Mouse (Mus musculus): Measurements from ENCODE around the gene Nudt2. TPM values are rescaled to one million over a fixed set of nuclear protein-coding genes. Genes with fewer than 3 reads are reported as not detected.
A peak's percentile ranks its signal among the peaks of the same experiment; 100 is the strongest.

The Nudt2 gene
- polyA plus RNA-seq, 1 experiment from 2014 or later = 62.2 TPM

DNA sequence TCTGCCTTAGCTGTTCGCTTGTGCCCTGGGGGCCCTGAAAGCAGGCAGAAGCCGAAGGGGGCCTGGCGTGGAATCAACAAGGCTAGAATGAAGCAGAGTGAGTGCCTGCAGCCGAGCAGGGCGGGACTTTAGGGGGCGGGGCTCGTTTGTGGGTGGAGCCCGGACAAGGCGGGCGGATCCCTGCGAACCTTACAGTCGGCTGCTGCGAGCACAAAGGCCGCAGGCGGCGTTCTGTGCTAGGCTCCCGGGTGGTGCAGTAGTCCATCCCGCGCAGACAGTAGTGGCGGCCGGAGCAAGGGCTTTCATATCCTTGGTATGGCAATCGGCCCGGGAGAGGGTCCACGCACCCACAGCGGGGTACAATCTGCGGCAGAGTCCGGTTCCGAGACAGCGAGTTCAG lies 42.0 kb downstream of the Nudt2 start:
- peak; percentile 87 for ATAC-seq
- H3K27ac ChIP-seq = peak overlapping the region; percentile 38; the same call in 1 of the 2 replicates
- 0% methylated on average over 26 of the region's 29 CpGs for whole genome bisulfite sequencing
- peak overlapping the region; percentile 84 for H3K4me2 ChIP-seq
- no peaks in the 10 kb centered on the region for H3K9me3 ChIP-seq (replicated peaks)
- no peaks in the 10 kb centered on the region for H3K36me3 ChIP-seq (ENCODE audit: poor library complexity, severe bottlenecking)
- H3K9ac ChIP-seq = peak overlapping the region; percentile 81
- peaks cover 6% of the 10 kb centered on the region for H3K27me3 ChIP-seq
- H3K4me3 ChIP-seq = peak overlapping the region; percentile 52
- peaks cover 26% of the 10 kb centered on the region for H3K4me1 ChIP-seq

DNA sequence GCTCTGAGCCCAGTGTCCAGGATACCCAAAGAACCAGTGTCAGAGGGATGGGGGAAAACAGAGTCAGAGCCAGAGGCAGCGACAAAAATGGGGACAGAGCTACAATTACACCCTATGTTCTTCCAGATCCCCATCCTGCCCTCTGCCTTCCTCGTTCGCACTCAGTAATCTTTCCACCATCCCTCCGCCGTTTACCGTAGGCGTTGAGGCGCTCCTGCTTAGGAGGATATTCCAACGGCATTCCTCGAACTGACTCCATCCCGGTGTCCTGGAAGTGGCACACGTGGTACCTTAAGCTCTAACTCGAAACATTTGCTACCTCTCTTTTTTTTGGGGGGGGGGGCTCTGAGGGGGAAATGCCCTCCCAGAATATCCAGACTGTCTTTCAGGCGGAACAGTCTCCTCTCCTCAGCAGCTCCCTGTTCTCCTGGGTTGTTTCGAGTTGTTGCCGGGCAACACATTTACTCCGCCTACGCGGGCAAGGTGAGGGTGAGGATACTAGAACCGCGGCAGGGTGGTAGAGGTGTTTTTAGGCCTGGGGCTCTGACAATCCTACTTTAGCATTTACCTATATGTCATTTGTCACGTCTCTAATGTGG lies 42.5 kb downstream of the Nudt2 start:
- 2% methylated on average over 22 of the region's 22 CpGs for WGBS
- Histone ChIP-seq H3K36me3 (ENCODE audit: poor library complexity, severe bottlenecking) (no peaks in the 10 kb centered on the region), H3K9ac (peak overlapping the region; percentile 81), H3K4me2 (peak overlapping the region; percentile 84), H3K9me3 (replicated peaks) (no peaks in the 10 kb centered on the region), H3K27ac (peak overlapping the region; percentile 38; the same call in 1 of the 2 replicates), H3K4me1 (peaks cover 21% of the 10 kb centered on the region), H3K27me3 (peaks cover under 1% of the 10 kb centered on the region), H3K4me3 (peak overlapping the region; percentile 52)
- peak; percentile 11 for ATAC-seq

DNA sequence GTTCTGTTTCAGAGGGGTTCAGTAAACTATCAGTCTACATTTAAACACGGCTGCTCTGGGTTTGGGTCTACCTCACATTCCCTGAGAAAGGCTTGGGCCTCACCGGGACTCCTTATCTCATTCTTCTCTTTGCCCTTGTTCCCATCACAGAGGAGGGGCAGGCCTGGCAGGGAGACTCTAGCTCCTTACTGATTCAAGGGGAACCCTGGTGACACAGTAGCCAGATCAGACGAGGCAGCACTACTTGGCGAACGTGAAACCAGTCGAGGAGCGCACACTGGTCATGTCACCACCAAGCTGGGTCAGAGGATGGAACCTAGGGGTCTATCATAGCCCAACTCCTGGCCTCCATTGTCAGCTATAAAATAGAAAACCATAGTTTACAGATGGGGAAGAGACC lies 43.0 kb downstream of the Nudt2 start:
- Histone ChIP-seq H3K27me3 (no peaks in the 10 kb centered on the region; the same call in 1 of the 2 replicates), H3K4me2 (peak overlapping the region; percentile 84; the same call in 1 of the 2 replicates), H3K9me3 (replicated peaks) (no peaks in the 10 kb centered on the region), H3K36me3 (ENCODE audit: poor library complexity, severe bottlenecking) (no peaks in the 10 kb centered on the region), H3K27ac (no peak overlapping the region), H3K4me1 (peaks cover 16% of the 10 kb centered on the region), H3K4me3 (peak overlapping the region; percentile 52; the same call in 1 of the 2 replicates), H3K9ac (no peak overlapping the region)
- ATAC-seq = no peak
- 42% methylated on average over 7 of the region's 7 CpGs for WGBS

DNA sequence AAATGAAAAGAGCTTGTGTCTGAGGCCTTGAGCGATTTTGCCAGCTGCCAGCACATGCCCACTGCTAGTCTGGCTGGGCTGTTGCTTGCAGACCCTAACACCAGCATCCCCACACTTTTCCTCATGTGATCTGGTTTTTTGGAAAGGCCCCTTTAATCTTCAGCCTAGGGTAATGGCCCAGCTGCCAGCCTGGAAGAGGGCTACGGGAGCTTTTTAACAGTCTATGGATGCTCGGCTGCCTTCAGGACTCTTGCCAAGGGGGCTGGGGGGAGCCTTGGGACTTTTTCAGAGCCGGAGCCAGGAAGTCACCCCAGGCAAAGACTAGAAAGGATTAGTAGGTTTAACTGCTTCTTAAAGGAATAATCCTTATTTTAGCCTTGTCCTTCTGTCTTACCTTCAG lies 48.4 kb downstream of the Nudt2 start:
- peaks cover 7% of the 10 kb centered on the region for H3K4me1 ChIP-seq
- 0 out of 2 replicates have a peak overlapping the region, but pooled peaks have one; percentile 12 for H3K9ac ChIP-seq
- 16% methylated on average over 4 of the region's 4 CpGs for WGBS
- H3K36me3 ChIP-seq (ENCODE audit: poor library complexity, severe bottlenecking) = peaks cover 3% of the 10 kb centered on the region; the same call in 1 of the 2 replicates
- H3K27me3 ChIP-seq = no peaks in the 10 kb centered on the region; the same call in 1 of the 2 replicates
- 0 out of 2 replicates have a peak, but pooled peaks have one; percentile 19 for ATAC-seq
- H3K9me3 ChIP-seq (replicated peaks) = no peaks in the 10 kb centered on the region
- no peak overlapping the region for H3K4me3 ChIP-seq
- no peak overlapping the region for H3K4me2 ChIP-seq
- H3K27ac ChIP-seq = no peak overlapping the region

DNA sequence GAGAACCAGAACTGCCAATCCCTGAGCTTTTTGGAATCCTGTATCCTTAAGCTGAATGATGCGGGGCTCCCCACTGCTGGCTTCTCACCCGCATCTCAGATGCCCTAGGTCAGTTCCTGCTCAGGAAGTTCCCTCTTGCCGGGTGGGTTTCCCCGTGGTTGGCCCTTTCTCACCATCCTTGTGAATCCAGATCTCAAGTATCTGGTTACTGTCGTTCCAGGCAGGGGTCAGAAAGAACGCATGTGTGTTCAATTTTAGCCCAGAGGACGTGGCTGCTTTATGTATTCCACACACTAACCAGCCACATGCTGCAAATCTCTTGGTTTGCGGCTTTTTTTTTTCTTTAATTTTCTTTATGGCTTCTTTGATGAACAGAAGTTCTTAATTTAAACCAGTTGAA lies 48.8 kb downstream of the Nudt2 start:
- H3K9ac ChIP-seq = no peak overlapping the region
- H3K4me1 ChIP-seq = peaks cover 7% of the 10 kb centered on the region
- peaks cover 7% of the 10 kb centered on the region; the same call in 1 of the 2 replicates for H3K36me3 ChIP-seq (ENCODE audit: poor library complexity, severe bottlenecking)
- no peak overlapping the region for H3K4me3 ChIP-seq
- no peak for ATAC-seq
- no peaks in the 10 kb centered on the region; the same call in 1 of the 2 replicates for H3K27me3 ChIP-seq
- H3K4me2 ChIP-seq = no peak overlapping the region
- H3K9me3 ChIP-seq (replicated peaks) = no peaks in the 10 kb centered on the region
- H3K27ac ChIP-seq = no peak overlapping the region
- WGBS = 26% methylated on average over 8 of the region's 8 CpGs

DNA sequence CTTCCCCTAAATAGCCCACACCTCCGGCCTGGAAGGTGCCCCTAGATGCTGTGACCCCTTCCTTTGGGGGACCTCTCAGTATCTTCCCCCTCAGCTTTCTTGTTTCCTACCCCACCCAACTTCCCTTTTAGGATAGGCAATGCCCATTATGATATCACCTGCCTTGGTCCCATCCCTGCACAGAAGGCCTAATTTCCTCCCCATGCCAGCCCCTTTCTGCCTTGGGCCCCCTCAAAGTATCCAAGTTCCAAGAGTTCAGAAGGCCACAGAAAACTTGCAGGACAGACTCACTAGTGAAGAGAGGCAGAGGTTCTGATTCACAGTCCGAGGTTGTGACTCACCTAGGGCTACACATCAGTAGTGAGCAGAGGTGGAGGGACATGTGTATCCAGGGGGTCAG lies 52.3 kb downstream of the Nudt2 start, which contains the start of gene 1110017D15Rik:
Gene 1110017D15Rik, minus strand, starts transcription at position 101 of the 400 bp plus-strand sequence.
- Histone ChIP-seq H3K9me3 (replicated peaks) (no peaks in the 10 kb centered on the region), H3K4me3 (no peak within 1 kb of the TSS), H3K4me2 (no peak within 1 kb of the TSS), H3K27me3 (no peaks in the 10 kb centered on the region), H3K9ac (no peak within 1 kb of the TSS), H3K36me3 (ENCODE audit: poor library complexity, severe bottlenecking) (peaks cover 28% of the 10 kb centered on the region), H3K4me1 (peaks cover 20% of the 10 kb centered on the region), H3K27ac (no peak within 1 kb of the TSS)
- WGBS = 84% methylated on average over 2 of the region's 2 CpGs
- ATAC-seq = no peak

DNA sequence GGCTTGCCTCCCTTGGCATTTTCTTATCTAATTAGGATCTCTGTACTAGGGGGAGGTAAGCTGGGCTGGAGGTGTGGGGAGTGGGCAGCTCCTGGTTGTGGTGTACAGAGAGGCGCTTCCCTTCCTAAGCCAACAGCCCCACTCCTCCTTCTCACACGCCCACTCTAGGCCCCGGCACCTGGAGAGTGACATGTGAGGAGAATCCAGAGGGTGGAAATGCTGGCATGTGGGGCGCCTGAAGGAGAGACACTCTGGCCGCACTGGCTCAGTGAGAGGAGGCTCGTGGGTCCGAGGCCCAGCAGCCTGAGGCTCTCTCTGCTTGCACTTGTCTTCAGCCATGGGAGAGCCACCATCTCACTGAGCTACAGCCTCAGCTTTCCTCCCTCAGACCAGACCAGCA lies 53.4 kb downstream of the Nudt2 start:
- ATAC-seq = no peak
- no peak overlapping the region for H3K9ac ChIP-seq
- H3K4me1 ChIP-seq = peaks cover 22% of the 10 kb centered on the region
- peaks cover 28% of the 10 kb centered on the region for H3K36me3 ChIP-seq (ENCODE audit: poor library complexity, severe bottlenecking)
- H3K27ac ChIP-seq = no peak overlapping the region
- H3K4me3 ChIP-seq = no peak overlapping the region
- H3K4me2 ChIP-seq = no peak overlapping the region
- H3K9me3 ChIP-seq (replicated peaks) = no peaks in the 10 kb centered on the region
- no peaks in the 10 kb centered on the region for H3K27me3 ChIP-seq
- 80% methylated on average over 7 of the region's 7 CpGs for WGBS

DNA sequence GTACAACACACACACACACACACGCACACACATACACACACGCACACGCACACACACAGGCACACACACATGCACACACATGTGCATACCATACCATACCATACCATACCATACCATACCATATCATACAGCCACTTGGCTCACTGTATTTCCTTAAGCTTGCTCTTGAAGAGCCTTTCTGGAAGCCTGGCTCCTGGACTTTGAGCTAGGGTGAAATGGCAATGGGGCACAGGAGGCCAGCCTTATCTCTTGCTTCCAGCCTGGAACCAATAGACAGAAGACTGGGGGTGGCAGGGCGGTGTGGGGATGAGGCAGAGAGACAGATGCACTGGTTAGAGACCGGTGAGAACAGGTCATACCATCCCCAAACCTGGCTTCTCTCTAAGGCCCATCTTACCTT lies 54.2 kb downstream of the Nudt2 start:
- WGBS = 95% methylated on average over 5 of the region's 5 CpGs
- peaks cover 18% of the 10 kb centered on the region for H3K4me1 ChIP-seq
- no peak overlapping the region for H3K9ac ChIP-seq
- H3K4me3 ChIP-seq = no peak overlapping the region
- no peak for ATAC-seq
- H3K4me2 ChIP-seq = no peak overlapping the region
- no peaks in the 10 kb centered on the region for H3K27me3 ChIP-seq
- no peak overlapping the region for H3K27ac ChIP-seq
- no peaks in the 10 kb centered on the region for H3K9me3 ChIP-seq (replicated peaks)
- H3K36me3 ChIP-seq (ENCODE audit: poor library complexity, severe bottlenecking) = peaks cover 28% of the 10 kb centered on the region

DNA sequence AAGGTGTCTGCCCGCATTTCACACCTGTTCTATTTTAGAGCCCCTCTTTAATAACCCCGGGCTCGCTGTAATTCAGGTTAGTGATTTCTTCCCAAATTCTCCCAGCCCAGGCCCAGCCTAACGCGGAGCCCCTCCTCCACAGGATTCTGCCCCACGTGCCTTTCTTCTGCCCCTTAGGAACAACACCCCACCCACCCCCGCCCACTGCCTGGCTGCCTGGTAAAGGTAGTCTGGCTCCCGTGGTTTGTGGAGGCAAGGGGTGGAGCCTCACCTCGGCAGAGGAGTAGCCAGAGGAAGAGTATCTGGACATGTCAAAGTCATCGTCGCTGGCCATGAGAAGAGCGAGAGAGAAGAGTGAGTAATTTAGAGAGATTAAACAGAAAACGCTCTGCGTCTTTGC lies 55.7 kb downstream of the Nudt2 start:
- Histone ChIP-seq H3K9ac (no peak overlapping the region), H3K27ac (no peak overlapping the region), H3K4me3 (no peak overlapping the region), H3K9me3 (replicated peaks) (no peaks in the 10 kb centered on the region), H3K4me2 (no peak overlapping the region), H3K4me1 (peaks cover 18% of the 10 kb centered on the region), H3K36me3 (ENCODE audit: poor library complexity, severe bottlenecking) (peaks cover 28% of the 10 kb centered on the region), H3K27me3 (no peaks in the 10 kb centered on the region)
- ATAC-seq = no peak
- 51% methylated on average over 14 of the region's 14 CpGs for WGBS

DNA sequence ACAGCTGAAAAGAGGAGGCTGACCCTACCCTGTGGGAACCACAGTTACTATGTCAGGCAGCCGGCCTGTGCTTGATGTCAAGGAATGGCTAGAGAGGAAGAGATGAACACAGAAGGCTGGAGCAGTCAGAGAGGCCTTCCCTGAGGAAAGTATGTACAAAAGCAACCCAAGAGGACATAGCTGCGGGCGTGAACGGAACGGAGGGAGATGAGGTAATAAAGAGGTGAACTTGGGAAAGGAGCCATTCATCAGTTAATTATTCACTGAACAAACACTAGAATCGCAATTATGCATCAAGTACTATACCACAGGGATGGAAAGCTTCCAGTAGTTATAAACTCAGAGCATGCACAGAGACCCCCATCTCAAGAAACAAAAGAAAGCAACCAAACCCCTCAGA lies 57.2 kb downstream of the Nudt2 start:
- Histone ChIP-seq H3K4me2 (no peak overlapping the region), H3K36me3 (ENCODE audit: poor library complexity, severe bottlenecking) (peaks cover 28% of the 10 kb centered on the region), H3K4me1 (peaks cover 30% of the 10 kb centered on the region), H3K9me3 (replicated peaks) (no peaks in the 10 kb centered on the region), H3K27ac (peak overlapping the region; percentile 65), H3K4me3 (no peak overlapping the region), H3K9ac (no peak overlapping the region), H3K27me3 (no peaks in the 10 kb centered on the region)
- WGBS = 38% methylated on average over 6 of the region's 6 CpGs
- ATAC-seq = peak; percentile 34

DNA sequence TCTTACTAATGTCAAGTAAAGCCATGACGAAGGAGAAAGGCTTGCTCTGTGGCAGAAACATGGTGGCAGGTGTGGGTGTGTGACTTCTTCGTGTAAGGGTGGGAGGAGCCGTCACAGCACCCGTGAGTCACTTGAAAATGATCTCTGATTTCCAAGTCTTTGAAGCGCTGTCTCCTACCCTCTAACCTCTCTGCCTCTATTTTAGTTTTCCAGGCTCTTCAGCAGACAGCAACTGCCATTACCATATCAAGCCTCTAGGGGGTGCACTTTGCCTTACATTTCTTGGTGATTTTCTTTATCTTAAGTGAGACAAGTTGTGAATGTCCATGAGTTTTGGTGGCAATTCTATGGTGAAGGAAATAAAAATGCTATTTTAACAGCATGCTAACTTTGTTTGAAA lies 57.8 kb downstream of the Nudt2 start:
- Histone ChIP-seq H3K27ac (peak overlapping the region; percentile 65), H3K9ac (no peak overlapping the region), H3K4me3 (no peak overlapping the region), H3K4me2 (no peak overlapping the region), H3K4me1 (peaks cover 36% of the 10 kb centered on the region), H3K36me3 (ENCODE audit: poor library complexity, severe bottlenecking) (peaks cover 28% of the 10 kb centered on the region), H3K27me3 (no peaks in the 10 kb centered on the region), H3K9me3 (replicated peaks) (no peaks in the 10 kb centered on the region)
- ATAC-seq = peak; percentile 52
- WGBS = 52% methylated on average over 5 of the region's 5 CpGs

DNA sequence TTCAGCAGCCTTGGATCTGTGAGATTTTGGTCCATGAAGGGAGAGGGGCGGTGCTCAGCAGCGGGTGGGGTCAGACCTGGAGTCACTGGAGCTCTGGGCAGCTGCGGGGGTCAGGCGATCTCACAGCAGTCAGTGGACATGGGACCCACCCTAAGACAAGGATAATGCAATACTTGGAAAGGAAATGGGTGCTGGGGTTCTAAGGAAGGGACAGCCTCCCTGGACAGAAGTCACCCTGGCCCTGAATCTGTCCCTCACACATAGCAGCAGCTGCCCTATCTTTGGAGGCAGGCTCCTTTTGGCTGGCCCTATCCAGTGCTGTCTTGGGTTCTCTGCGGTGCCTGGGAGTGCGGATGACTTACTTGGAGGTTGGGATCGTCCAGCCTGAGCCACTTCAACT lies 58.9 kb downstream of the Nudt2 start:
- Histone ChIP-seq H3K36me3 (ENCODE audit: poor library complexity, severe bottlenecking) (peaks cover 21% of the 10 kb centered on the region), H3K27ac (no peak overlapping the region), H3K9me3 (replicated peaks) (no peaks in the 10 kb centered on the region), H3K9ac (no peak overlapping the region), H3K4me3 (no peak overlapping the region), H3K4me1 (peaks cover 47% of the 10 kb centered on the region), H3K27me3 (no peaks in the 10 kb centered on the region), H3K4me2 (no peak overlapping the region)
- no peak for ATAC-seq
- WGBS = 79% methylated on average over 7 of the region's 7 CpGs

DNA sequence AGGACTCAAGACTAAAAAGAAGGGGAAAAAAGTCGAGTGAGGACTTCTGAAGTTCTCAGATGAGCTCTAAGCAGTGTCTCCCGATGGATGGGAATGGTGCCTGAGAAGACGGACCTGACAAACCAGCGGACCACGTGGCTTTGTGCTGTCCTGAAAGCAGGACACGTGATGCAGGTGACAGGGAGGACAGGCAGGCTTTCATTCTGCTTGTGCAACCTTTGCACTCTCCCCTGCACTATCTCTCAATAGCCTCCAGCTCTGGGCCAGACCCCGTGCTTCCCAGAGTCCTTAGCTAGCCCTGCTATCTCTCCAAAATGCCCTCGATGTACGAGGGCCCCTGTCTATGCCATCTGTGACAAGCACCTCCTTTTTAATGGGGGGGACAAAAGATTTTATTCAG lies 59.9 kb downstream of the Nudt2 start:
- no peak for ATAC-seq
- Histone ChIP-seq H3K4me2 (no peak overlapping the region), H3K9ac (no peak overlapping the region), H3K36me3 (ENCODE audit: poor library complexity, severe bottlenecking) (peaks cover 14% of the 10 kb centered on the region), H3K4me1 (peaks cover 52% of the 10 kb centered on the region), H3K4me3 (no peak overlapping the region), H3K9me3 (replicated peaks) (no peaks in the 10 kb centered on the region), H3K27me3 (no peaks in the 10 kb centered on the region; the same call in 1 of the 2 replicates), H3K27ac (no peak overlapping the region)
- 77% methylated on average over 9 of the region's 9 CpGs for WGBS
